Comparison of ENCODE assay signal across 8 mouse cellular contexts in the genomic region with DNA sequence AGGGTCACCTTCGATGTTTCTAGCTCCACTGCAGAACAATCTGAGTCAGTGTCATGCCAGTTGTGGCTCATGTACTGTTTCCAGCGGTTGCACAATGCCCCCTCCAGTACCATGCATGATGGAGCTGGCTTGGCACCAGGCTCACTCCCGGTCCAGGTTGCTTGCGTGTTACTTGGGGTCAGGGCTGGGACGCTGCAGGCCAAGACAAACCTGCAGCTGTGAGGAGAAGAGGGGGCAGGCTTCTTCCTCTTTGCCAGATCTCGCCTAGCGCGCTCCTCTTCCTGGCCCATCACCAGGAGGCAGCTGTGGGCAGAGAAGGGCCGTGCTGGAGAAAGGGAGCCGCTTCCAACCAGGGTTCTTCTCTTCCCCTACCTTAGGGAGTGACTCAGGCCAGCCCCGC. TPM values are rescaled to one million over a fixed set of nuclear protein-coding genes. Genes with fewer than 3 reads are reported as not detected.
DNase-seq lines count a peak whose midpoint lies in the region; ATAC-seq and TF ChIP-seq lines count a peak whose summit lies in the region.

No protein-coding gene starts in this region.

- no peak for TF ChIP-seq POLR2A in cerebellum, adult 2 months (IDR thresholded peaks at IDR 0.05; ENCODE audit: borderline replicate concordance, insufficient read depth, low read length)

- TF ChIP-seq CTCF in cerebellum, adult 2 months (IDR thresholded peaks at IDR 0.05; ENCODE audit: borderline replicate concordance, insufficient read depth, low read depth, low read length): 0 out of 2 replicates have a peak, but pooled peaks have one; percentile 5
- TF ChIP-seq CTCF in forebrain, postnatal 0 days (IDR thresholded peaks at IDR 0.05; ENCODE audit: low read depth): no peak

- intact Hi-C loops in heart, postnatal 10 days (cut with DNase I): loop anchor here (5.0 kb wide), 2 partner anchors 33 to 183 kb away; no protein-coding TSS in a partner anchor

- H3K36me3 ChIP-seq in forebrain, postnatal 0 days (ENCODE audit: insufficient read depth): no peaks in the 10 kb centered on the region

- H3K9ac ChIP-seq in forebrain, postnatal 0 days: 0 out of 2 replicates have a peak overlapping the region, but pooled peaks have one; percentile 28

- peak overlapping the region; percentile 24 for H3K27ac ChIP-seq in cerebellum, adult 2 months (ENCODE audit: insufficient read depth, low read length)
- H3K27ac ChIP-seq in forebrain, postnatal 0 days (ENCODE audit: low read depth, low read length): peak overlapping the region; percentile 84

- peak in 1 of 2 experiments; percentile 55 for DNase-seq in cerebellum, adult 2 months
- DNase-seq in cerebellum, adult 11 months: no peak
- peak; percentile 31 for DNase-seq in ovary, postnatal 14 days (ENCODE audit: low spot score)
- no peak for DNase-seq in ovary, adult 18-20 months (ENCODE audit: low spot score)
- no peak for DNase-seq in forebrain, postnatal 0 days
- DNase-seq in embryo, embryonic 10 days (ENCODE audit: low spot score): no peak
- no peak for DNase-seq in heart, postnatal 10 days

- no peaks in the 10 kb centered on the region for H3K27me3 ChIP-seq in cerebellum, adult 2 months (ENCODE audit: control insufficient read depth, insufficient read depth, low read length)
- no peaks in the 10 kb centered on the region for H3K27me3 ChIP-seq in forebrain, postnatal 0 days (ENCODE audit: insufficient read depth, low read length)

- H3K4me1 ChIP-seq in cerebellum, adult 2 months (ENCODE audit: control insufficient read depth, insufficient read depth, low read length): peaks cover 18% of the 10 kb centered on the region
- H3K4me1 ChIP-seq in forebrain, postnatal 0 days (ENCODE audit: insufficient read depth): peaks cover 28% of the 10 kb centered on the region

- no peak overlapping the region for H3K4me2 ChIP-seq in forebrain, postnatal 0 days (ENCODE audit: low read depth)

- H3K4me3 ChIP-seq in cerebellum, adult 2 months (replicated peaks; ENCODE audit: insufficient read depth, low read depth, low read length): no peak overlapping the region
- H3K4me3 ChIP-seq in forebrain, postnatal 0 days (ENCODE audit: low read depth, low read length): no peak overlapping the region

- no peak for ATAC-seq in forebrain, postnatal 0 days
- peak; percentile 9 for ATAC-seq in megakaryocyte progenitor cell, adult 5-6 weeks (replicated peaks; ENCODE audit: poor library complexity)

- WGBS in cerebellum, adult 2 months: 35% methylated on average over 11 of the region's 11 CpGs
- 67% methylated on average over 11 of the region's 11 CpGs for WGBS in forebrain, postnatal 0 days

- no peaks in the 10 kb centered on the region for H3K9me3 ChIP-seq in forebrain, postnatal 0 days (ENCODE audit: low read length)

RNA-seq across cellular contexts. Expression of a gene that starts 5.5 kb away (rescaled TPM):
- 221 and 225 TPM in 2 replicates for polyA plus RNA-seq in cerebellum, adult 2 months (2012; rRNA removed)
- 35.8 and 36.5 TPM in 2 replicates for total RNA-seq in forebrain, postnatal 0 days (2014; rRNA removed)
- polyA plus RNA-seq in forebrain, postnatal 0 days (2015; fragmentation: Nextera tagmentation; extraction: Ambion mirVana): 200 and 227 TPM in 2 replicates
- total RNA-seq in megakaryocyte progenitor cell, adult 5-6 weeks (2015): 196 and 255 TPM in 2 replicates
- total RNA-seq in megakaryocyte progenitor cell, adult 5-6 weeks (2017): 44.4 and 60.6 TPM in 2 replicates
- 100 to 1,000 TPM; 200 to 221 TPM for total RNA-seq in heart, postnatal 10 days (2021)

RNA-seq across cellular contexts. Expression of a gene that starts 22.2 kb away (rescaled TPM):
- polyA plus RNA-seq in cerebellum, adult 2 months (2012; rRNA removed): 30.0 and 33.4 TPM in 2 replicates
- total RNA-seq in forebrain, postnatal 0 days (2014; rRNA removed): 24.5 and 26.9 TPM in 2 replicates
- 9.4 and 10.6 TPM in 2 replicates for polyA plus RNA-seq in forebrain, postnatal 0 days (2015; fragmentation: Nextera tagmentation; extraction: Ambion mirVana)
- total RNA-seq in megakaryocyte progenitor cell, adult 5-6 weeks (2015): 15.9 and 19.4 TPM in 2 replicates
- total RNA-seq in megakaryocyte progenitor cell, adult 5-6 weeks (2017): 15.0 and 16.2 TPM in 2 replicates
- total RNA-seq in heart, postnatal 10 days (2021): under 1 TPM; 0.20 to 0.38 TPM

RNA-seq across cellular contexts. Expression of a gene that starts 36.3 kb away (rescaled TPM):
- polyA plus RNA-seq in cerebellum, adult 2 months (2012; rRNA removed): 119 and 126 TPM in 2 replicates
- total RNA-seq in forebrain, postnatal 0 days (2014; rRNA removed): 165 and 167 TPM in 2 replicates
- 130 and 165 TPM in 2 replicates for polyA plus RNA-seq in forebrain, postnatal 0 days (2015; fragmentation: Nextera tagmentation; extraction: Ambion mirVana)
- total RNA-seq in megakaryocyte progenitor cell, adult 5-6 weeks (2015): 184 and 226 TPM in 2 replicates
- total RNA-seq in megakaryocyte progenitor cell, adult 5-6 weeks (2017): 249 and 254 TPM in 2 replicates
- 10 to 100 TPM; 91.8 to 94.0 TPM for total RNA-seq in heart, postnatal 10 days (2021)

Comparison
In these comparisons a context has a peak if more than half of its experiments do, and no peak if none do; other contexts are left out.
1. RNA of a gene that starts 22.2 kb away (total RNA-seq): 24.5 to 26.9 TPM in forebrain, postnatal 0 days and 15.0 to 19.4 TPM in megakaryocyte progenitor cell, adult 5-6 weeks; 0.20 to 0.38 TPM in heart, postnatal 10 days; every median in the first group is over 10 times any median in the second.